Mouse (Mus musculus): ENCODE results near the gene Msi2. TPM values are rescaled to one million over a fixed set of nuclear protein-coding genes. Genes with fewer than 3 reads are reported as not detected.

The Msi2 gene
- total and polyA plus RNA-seq, 2 experiments = 6.4 to 10.8 TPM

DNA sequence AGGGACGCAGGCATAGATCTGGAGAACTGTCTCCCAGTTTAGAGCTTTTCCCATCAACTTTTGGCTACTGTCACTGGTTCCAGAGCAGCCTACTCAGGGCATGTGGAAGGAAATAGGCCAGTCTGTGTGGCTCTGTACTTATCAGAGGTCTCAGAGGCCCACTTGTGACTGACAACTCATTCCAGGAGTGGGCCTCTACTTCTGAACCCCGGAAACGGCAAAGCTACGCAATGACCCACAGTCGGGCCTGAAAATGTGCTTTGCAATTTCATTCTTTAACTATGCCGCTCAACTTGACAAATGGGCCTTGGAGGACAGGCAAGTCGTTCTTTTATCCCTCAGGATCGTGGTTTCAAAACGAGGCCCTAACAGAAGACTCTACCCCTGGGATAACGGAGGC lies 317.4 kb downstream of the Msi2 start:
- Histone ChIP-seq H3K4me1 (ENCODE audit: control insufficient read depth, insufficient read depth, low read length) (no peaks in the 10 kb centered on the region; the same call in 1 of the 2 replicates), H3K36me3 (ENCODE audit: control insufficient read depth, insufficient read depth, low read length) (no peaks in the 10 kb centered on the region), H3K4me3 (ENCODE audit: insufficient read depth, low read depth, low read length) (no peak overlapping the region), H3K9ac (ENCODE audit: low read depth, low read length) (no peak overlapping the region), H3K27me3 (ENCODE audit: control insufficient read depth, insufficient read depth, low read length) (no peaks in the 10 kb centered on the region), H3K27ac (replicated peaks; ENCODE audit: insufficient read depth, low read depth, low read length) (no peak overlapping the region), H3K79me2 (ENCODE audit: control insufficient read depth, insufficient read depth, low read length) (no peaks in the 10 kb centered on the region)
- DNase-seq (ENCODE audit: extremely low read depth, low read depth, low spot score) = no peak
- WGBS = 96% methylated on average over 10 of the region's 10 CpGs
- TF ChIP-seq CTCF (IDR thresholded peaks at IDR 0.05; ENCODE audit: low read depth, low read length) (no peak), POLR2A (IDR thresholded peaks at IDR 0.05; ENCODE audit: extremely low read depth, insufficient read depth, low read length) (no peak)

DNA sequence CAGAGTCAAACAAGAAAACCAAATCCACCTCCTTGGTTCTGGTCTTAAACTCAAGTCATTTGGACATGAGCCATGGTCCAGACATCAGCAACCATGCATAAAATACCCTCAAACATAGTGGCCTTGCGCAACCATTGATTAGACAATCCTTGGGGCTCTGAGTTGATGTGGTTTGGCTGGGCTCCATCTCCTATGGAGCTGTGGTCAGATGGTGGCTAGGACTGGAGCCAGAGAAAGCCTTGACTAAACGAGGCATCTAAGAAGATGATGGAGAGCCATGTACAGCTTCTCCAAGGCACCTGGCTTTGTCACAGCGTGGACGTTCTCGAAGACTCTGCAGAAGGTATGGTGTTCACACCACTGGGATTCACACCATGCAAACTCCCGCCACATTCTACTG lies 318.1 kb downstream of the Msi2 start:
- H3K4me3 ChIP-seq (ENCODE audit: insufficient read depth, low read depth, low read length) = no peak overlapping the region
- TF ChIP-seq POLR2A (IDR thresholded peaks at IDR 0.05; ENCODE audit: extremely low read depth, insufficient read depth, low read length) (no peak), CTCF (IDR thresholded peaks at IDR 0.05; ENCODE audit: low read depth, low read length) (no peak)
- 81% methylated on average over 6 of the region's 6 CpGs for WGBS
- DNase-seq (ENCODE audit: extremely low read depth, low read depth, low spot score) = no peak
- no peaks in the 10 kb centered on the region; the same call in 1 of the 2 replicates for H3K4me1 ChIP-seq (ENCODE audit: control insufficient read depth, insufficient read depth, low read length)
- no peaks in the 10 kb centered on the region for H3K79me2 ChIP-seq (ENCODE audit: control insufficient read depth, insufficient read depth, low read length)
- no peak overlapping the region for H3K9ac ChIP-seq (ENCODE audit: low read depth, low read length)
- no peak overlapping the region for H3K27ac ChIP-seq (replicated peaks; ENCODE audit: insufficient read depth, low read depth, low read length)
- no peaks in the 10 kb centered on the region for H3K36me3 ChIP-seq (ENCODE audit: control insufficient read depth, insufficient read depth, low read length)
- no peaks in the 10 kb centered on the region for H3K27me3 ChIP-seq (ENCODE audit: control insufficient read depth, insufficient read depth, low read length)

- H3K27me3 ChIP-seq (ENCODE audit: control insufficient read depth, insufficient read depth, low read length) = no peaks in the 10 kb centered on the region
- H3K4me1 ChIP-seq (ENCODE audit: control insufficient read depth, insufficient read depth, low read length) = no peaks in the 10 kb centered on the region
- TF ChIP-seq POLR2A (IDR thresholded peaks at IDR 0.05; ENCODE audit: extremely low read depth, insufficient read depth, low read length) (no peak), CTCF (IDR thresholded peaks at IDR 0.05; ENCODE audit: low read depth, low read length) (no peak)
- no peak for DNase-seq (ENCODE audit: extremely low read depth, low read depth, low spot score)
- no peak overlapping the region for H3K9ac ChIP-seq (ENCODE audit: low read depth, low read length)
- no peak overlapping the region for H3K27ac ChIP-seq (replicated peaks; ENCODE audit: insufficient read depth, low read depth, low read length)
- no peaks in the 10 kb centered on the region for H3K79me2 ChIP-seq (ENCODE audit: control insufficient read depth, insufficient read depth, low read length)
- H3K4me3 ChIP-seq (ENCODE audit: insufficient read depth, low read depth, low read length) = no peak overlapping the region
- WGBS = 91% methylated on average over 5 of the region's 5 CpGs
- no peaks in the 10 kb centered on the region for H3K36me3 ChIP-seq (ENCODE audit: control insufficient read depth, insufficient read depth, low read length)
Observed at GRCm38 (mm10) chr11:88399431-88399830, 318.9 kb downstream of the Msi2 start.

- Histone ChIP-seq H3K27ac (replicated peaks; ENCODE audit: insufficient read depth, low read depth, low read length) (no peak overlapping the region), H3K79me2 (ENCODE audit: control insufficient read depth, insufficient read depth, low read length) (no peaks in the 10 kb centered on the region), H3K36me3 (ENCODE audit: control insufficient read depth, insufficient read depth, low read length) (no peaks in the 10 kb centered on the region), H3K4me3 (ENCODE audit: insufficient read depth, low read depth, low read length) (no peak overlapping the region), H3K27me3 (ENCODE audit: control insufficient read depth, insufficient read depth, low read length) (no peaks in the 10 kb centered on the region), H3K9ac (ENCODE audit: low read depth, low read length) (no peak overlapping the region), H3K4me1 (ENCODE audit: control insufficient read depth, insufficient read depth, low read length) (no peaks in the 10 kb centered on the region)
- WGBS = 96% methylated on average over 5 of the region's 5 CpGs
- TF ChIP-seq CTCF (IDR thresholded peaks at IDR 0.05; ENCODE audit: low read depth, low read length) (no peak), POLR2A (IDR thresholded peaks at IDR 0.05; ENCODE audit: extremely low read depth, insufficient read depth, low read length) (no peak)
- DNase-seq (ENCODE audit: extremely low read depth, low read depth, low spot score) = no peak
Observed at GRCm38 (mm10) chr11:88399028-88399427, 319.3 kb downstream of the Msi2 start.

- Histone ChIP-seq H3K4me1 (ENCODE audit: control insufficient read depth, insufficient read depth, low read length) (peaks cover 2% of the 10 kb centered on the region), H3K27ac (replicated peaks; ENCODE audit: insufficient read depth, low read depth, low read length) (no peak overlapping the region), H3K79me2 (ENCODE audit: control insufficient read depth, insufficient read depth, low read length) (no peaks in the 10 kb centered on the region), H3K27me3 (ENCODE audit: control insufficient read depth, insufficient read depth, low read length) (0 out of 2 replicates have a peak, but pooled peaks cover 2% of the 10 kb centered on the region), H3K9ac (ENCODE audit: low read depth, low read length) (no peak overlapping the region), H3K36me3 (ENCODE audit: control insufficient read depth, insufficient read depth, low read length) (no peaks in the 10 kb centered on the region), H3K4me3 (ENCODE audit: insufficient read depth, low read depth, low read length) (no peak overlapping the region)
- peak; percentile 29 for DNase-seq (ENCODE audit: extremely low read depth, low read depth, low spot score)
- TF ChIP-seq POLR2A (IDR thresholded peaks at IDR 0.05; ENCODE audit: extremely low read depth, insufficient read depth, low read length) (no peak), CTCF (IDR thresholded peaks at IDR 0.05; ENCODE audit: low read depth, low read length) (no peak)
- 76% methylated on average over 8 of the region's 8 CpGs for WGBS
Observed at GRCm38 (mm10) chr11:88395076-88395990, 323.0 kb downstream of the Msi2 start.
